Mouse (Mus musculus) heart, postnatal 10 days (tissue): ENCODE data around the gene Baat. TPM values are rescaled to one million over a fixed set of nuclear protein-coding genes. Genes with fewer than 3 reads are reported as not detected.
"Not testable (repeated sequence)": the region's sequence is repeated elsewhere in the genome, so short reads cannot be mapped to it uniquely, and the experiment has no call there.

Experiments used
- DNase-seq, 2 experiments: peaks; one replicate each; pipeline ENCODE4 v3.0.0; 2021
- intact Hi-C: fragments of 180-260 bp; cut with DNase I; formaldehyde crosslinking; loops from one replicate; pipeline ENCODE4 v1.15.1; 2025
- total RNA-seq, 2 experiments: library from RNA; stranded (reverse); gene quantifications; 2 replicates each; pipeline ENCODE4 v1.2.3; 2021

Baat gene
- total RNA-seq: under 1 TPM in 1 of 2 experiments, not detected in 1; 0.12 TPM

GRCm38 (mm10) chr4:49506386-49506785, at the start of gene Baat:
Gene Baat (minus strand): TSS chr4:49506557.
- no peak for DNase-seq
- intact Hi-C loops: no loop called here

GRCm38 (mm10) chr4:49553380-49553779, 47.0 kb upstream of the Baat start:
- DNase-seq: no peak
- intact Hi-C loops: no loop called here

- DNase-seq: no peak
- intact Hi-C loops: no loop called here
Observed at GRCm38 (mm10) chr4:49549383-49549782, 43.0 kb upstream of the Baat start, which contains the start of gene Aldob. Gene Aldob (minus strand): TSS chr4:49549546.

- intact Hi-C loops: no loop called here
- DNase-seq: no peak
Observed at GRCm38 (mm10) chr4:49547544-49548219, 41.3 kb upstream of the Baat start.

GRCm38 (mm10) chr4:49546873-49547543, 40.7 kb upstream of the Baat start:
- no peak for DNase-seq
- intact Hi-C loops: no loop called here

- intact Hi-C loops: no loop called here
- no peak for DNase-seq
Observed at GRCm38 (mm10) chr4:49546026-49546425, 39.7 kb upstream of the Baat start.

- intact Hi-C loops: no loop called here
- DNase-seq: peak; percentile 14 to 16
Observed at GRCm38 (mm10) chr4:49540966-49541365, 34.6 kb upstream of the Baat start.

GRCm38 (mm10) chr4:49539665-49540064, 33.3 kb upstream of the Baat start:
- DNase-seq: peak; percentile 31 to 36

GRCm38 (mm10) chr4:49536671-49537070, 30.3 kb upstream of the Baat start:
- no peak for DNase-seq
- intact Hi-C loops: no loop called here

More at GRCm38 (mm10) chr4:49539665-49540064, 33.3 kb upstream of the Baat start:
- intact Hi-C loops: no loop called here

GRCm38 (mm10) chr4:49535675-49536294, 29.4 kb upstream of the Baat start:
- DNase-seq: no peak
- intact Hi-C loops: no loop called here

- DNase-seq: no peak
- intact Hi-C loops: no loop called here
Observed at GRCm38 (mm10) chr4:49535036-49535435, 28.7 kb upstream of the Baat start.

GRCm38 (mm10) chr4:49522576-49522975, 16.2 kb upstream of the Baat start:
- peak; percentile 28 to 51 for DNase-seq
- intact Hi-C loops: loop anchor here (5.0 kb wide), 1 partner anchor 110 kb away; the partner anchor contains the start of gene Rnf20

GRCm38 (mm10) chr4:49521346-49521745, 15.0 kb upstream of the Baat start:
- intact Hi-C loops: loop anchor here (5.0 kb wide), 1 partner anchor 111 kb away; the partner anchor contains the start of gene Rnf20

GRCm38 (mm10) chr4:49520572-49521340, 14.4 kb upstream of the Baat start, which contains the start of the genes Mrpl50 and Zfp189:
Gene Mrpl50 (minus strand): TSS chr4:49521093.
Gene Zfp189 (plus strand): TSS chr4:49521176.
- intact Hi-C loops: loop anchor here (5.0 kb wide), 1 partner anchor 112 kb away; the partner anchor contains the start of gene Rnf20
- DNase-seq: peak; percentile 97

More at GRCm38 (mm10) chr4:49521346-49521745, 15.0 kb upstream of the Baat start:
- no peak for DNase-seq

- no peak for DNase-seq
- intact Hi-C loops: no loop called here
Observed at GRCm38 (mm10) chr4:49519476-49519875, 13.1 kb upstream of the Baat start.

- intact Hi-C loops: no loop called here
- DNase-seq: no peak
Observed at GRCm38 (mm10) chr4:49514441-49514840, 8.1 kb upstream of the Baat start.

GRCm38 (mm10) chr4:49512636-49513035, 6.3 kb upstream of the Baat start:
- intact Hi-C loops: no loop called here
- no peak for DNase-seq

GRCm38 (mm10) chr4:49510236-49510835, 4.0 kb upstream of the Baat start:
- intact Hi-C loops, DNase-seq: not testable (repeated sequence)

- no peak for DNase-seq
- intact Hi-C loops: no loop called here
Observed at GRCm38 (mm10) chr4:49509183-49509582, 2.8 kb upstream of the Baat start.

GRCm38 (mm10) chr4:49503563-49503962, 2.8 kb downstream of the Baat start:
- no peak for DNase-seq
- intact Hi-C loops: no loop called here
